Mouse (Mus musculus) heart, embryonic 16.5 days (tissue): Measurements from ENCODE around the gene Col28a1. TPM values are rescaled to one million over a fixed set of nuclear protein-coding genes. Genes with fewer than 3 reads are reported as not detected.
A peak's percentile ranks its signal among the peaks of the same experiment; 100 is the strongest.
"Not testable (repeated sequence)": the region's sequence is repeated elsewhere in the genome, so short reads cannot be mapped to it uniquely, and the experiment has no call there.

Experiments
- ATAC-seq: fragments of 200-750 bp; cut with Nextera tagmentation; replicated peaks from 2 replicates; pipeline ENCODE4 v1.8.0; 2017; ENCODE audit warnings: moderate number of reproducible peaks; ENCODE audit not compliant: insufficient read depth, low FRiP score; ENCODE audit errors: extremely low read depth
- H3K27ac ChIP-seq: fragments of 300-500 bp; sonication (generic); 2 replicates; pipeline ENCODE4 v1.5.1; 2014; ENCODE audit warnings: mild to moderate bottlenecking, low read length, control low read depth, moderate library complexity
- H3K27me3 ChIP-seq: fragments of 300-500 bp; sonication (generic); 2 replicates; pipeline ENCODE4 v1.6.1; 2014; ENCODE audit warnings: low read length, mixed read lengths; ENCODE audit not compliant: control insufficient read depth, insufficient read depth
- H3K36me3 ChIP-seq: fragments of 300-500 bp; sonication (generic); 2 replicates; pipeline ENCODE4 v1.6.1; 2014; ENCODE audit not compliant: control insufficient read depth, insufficient read depth
- H3K4me1 ChIP-seq: fragments of 300-500 bp; sonication (generic); 2 replicates; pipeline ENCODE4 v1.6.1; 2014; ENCODE audit warnings: low read length, mixed read lengths; ENCODE audit not compliant: control insufficient read depth, insufficient read depth
- H3K4me2 ChIP-seq: fragments of 300-500 bp; sonication (generic); 2 replicates; pipeline ENCODE4 v1.6.1; 2014; ENCODE audit warnings: low read depth, mild to moderate bottlenecking, control low read depth, low read length
- H3K4me3 ChIP-seq: fragments of 300-500 bp; sonication (generic); 2 replicates; pipeline ENCODE4 v1.5.1; 2014; ENCODE audit warnings: mild to moderate bottlenecking, control low read depth, low read length
- H3K9ac ChIP-seq: fragments of 300-500 bp; sonication (generic); 2 replicates; pipeline ENCODE4 v1.6.1; 2014; ENCODE audit warnings: low read length, control low read depth
- H3K9me3 ChIP-seq: fragments of 300-500 bp; sonication (generic); replicated peaks from 2 replicates; pipeline ENCODE4 v1.6.1; 2016; ENCODE audit warnings: low read length; ENCODE audit not compliant: control insufficient read depth
- WGBS: fragments of 180-500 bp; shearing (Covaris S2); extraction: QIAGEN DNeasy Blood & Tissue Kit; methylation state at CpG from one replicate; pipeline ENCODE4 v1.1.7; 2014; 5-methylcytosine and 5-hydroxymethylcytosine counted together
- polyA plus RNA-seq: library from polyadenylated mRNA; unstranded; fragments of >200 nt; fragmentation: Nextera tagmentation; extraction: Ambion mirVana; gene quantifications from 2 replicates; pipeline ENCODE4 v1.2.1, GENCODE M21; 2015

Col28a1 gene
- polyA plus RNA-seq, 1 experiment from 2014 or later, result 0.17 TPM

DNA sequence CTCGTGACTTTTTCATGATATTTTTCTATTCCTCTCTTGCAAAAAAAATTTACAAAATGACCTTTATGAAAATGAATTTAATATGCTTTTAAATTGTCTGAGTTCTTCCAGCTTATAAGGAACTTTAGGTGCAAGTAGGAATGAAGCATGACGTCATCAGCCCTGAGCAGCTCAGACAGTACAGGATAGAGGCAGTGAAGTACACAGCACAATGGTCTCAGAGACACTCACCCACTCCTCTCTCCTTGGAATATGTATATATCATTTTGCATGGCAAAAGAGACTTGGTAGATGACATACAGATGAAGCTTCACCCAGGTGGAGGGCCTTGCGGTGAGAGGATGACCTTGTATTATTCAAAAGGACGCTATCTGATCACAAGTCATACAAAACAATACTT, 197.7 kb downstream of the Col28a1 start:
- no peak for ATAC-seq
- Histone ChIP-seq H3K27ac (no peak overlapping the region), H3K36me3 (no peaks in the 10 kb centered on the region), H3K4me2 (no peak overlapping the region), H3K4me3 (no peak overlapping the region), H3K4me1 (no peaks in the 10 kb centered on the region), H3K27me3 (no peaks in the 10 kb centered on the region), H3K9ac (no peak overlapping the region), H3K9me3 (no peaks in the 10 kb centered on the region)
- 83% methylated on average over 4 of the region's 4 CpGs for WGBS

- peak; percentile 45; the same call in 1 of the 2 replicates for ATAC-seq
- peak overlapping the region; percentile 47 for H3K4me2 ChIP-seq
- H3K27me3 ChIP-seq, result no peaks in the 10 kb centered on the region
- H3K4me3 ChIP-seq, result peak overlapping the region; percentile 41
- 19% methylated on average over 7 of the region's 7 CpGs for WGBS
- H3K36me3 ChIP-seq, result no peaks in the 10 kb centered on the region
- no peak overlapping the region for H3K27ac ChIP-seq
- no peaks in the 10 kb centered on the region for H3K9me3 ChIP-seq
- no peaks in the 10 kb centered on the region for H3K4me1 ChIP-seq
- no peak overlapping the region for H3K9ac ChIP-seq
Observed at GRCm38 (mm10) chr6:7983646-7983979, 208.8 kb downstream of the Col28a1 start.

DNA sequence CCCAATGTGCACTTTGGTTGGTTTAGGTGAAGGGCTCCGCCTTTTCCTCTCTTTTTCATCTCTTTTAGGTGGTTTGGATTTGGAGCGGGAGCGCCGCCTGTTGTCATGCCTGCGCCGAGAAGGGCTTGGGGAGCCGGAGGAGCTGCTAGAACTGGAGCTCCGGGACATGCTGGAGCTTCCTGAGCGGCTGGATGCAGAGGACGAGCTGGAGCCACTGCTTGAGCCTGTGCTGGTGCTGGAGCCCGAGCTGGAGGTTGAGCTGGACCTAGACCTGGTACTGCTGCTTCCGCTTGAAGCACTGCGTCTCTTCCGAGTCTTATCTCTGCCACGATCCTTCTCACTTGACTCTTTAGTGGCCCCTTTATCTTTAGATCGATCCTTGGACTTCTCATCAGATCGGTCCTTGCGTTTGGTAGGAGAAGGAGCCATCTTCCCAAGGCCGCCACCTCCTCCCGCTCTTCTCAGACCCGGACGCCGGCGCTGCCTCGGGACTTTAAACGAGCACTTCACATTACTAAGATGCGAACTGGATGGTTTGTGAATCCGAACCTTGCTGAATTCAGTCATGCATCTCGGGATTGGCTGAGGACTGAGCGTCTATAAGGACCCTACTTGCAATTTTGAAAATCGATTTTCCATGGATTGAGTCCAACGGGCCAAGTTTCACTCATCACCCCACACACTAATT, 209.3 kb downstream of the Col28a1 start:
- H3K36me3 ChIP-seq, H3K4me1 ChIP-seq, H3K27me3 ChIP-seq, H3K9me3 ChIP-seq, H3K27ac ChIP-seq, H3K9ac ChIP-seq: not testable (repeated sequence)
- peak; percentile 32; the same call in 1 of the 2 replicates for ATAC-seq
- Histone ChIP-seq H3K4me3 (peak overlapping the region; percentile 41), H3K4me2 (peak overlapping the region; percentile 47)
- 51% methylated on average over 31 of the region's 32 CpGs for WGBS

- Histone ChIP-seq H3K27ac (no peak overlapping the region), H3K4me1 (peaks cover under 1% of the 10 kb centered on the region), H3K9ac (no peak overlapping the region), H3K4me2 (no peak overlapping the region), H3K9me3 (no peaks in the 10 kb centered on the region), H3K4me3 (no peak overlapping the region), H3K36me3 (no peaks in the 10 kb centered on the region), H3K27me3 (no peaks in the 10 kb centered on the region)
- ATAC-seq, result no peak
- 71% methylated on average over 5 of the region's 5 CpGs for WGBS
Observed at GRCm38 (mm10) chr6:7971020-7971760, 221.2 kb downstream of the Col28a1 start.

GRCm38 (mm10) chr6:7969376-7969775, 223.0 kb downstream of the Col28a1 start:
- 80% methylated on average over 4 of the region's 4 CpGs for WGBS
- Histone ChIP-seq H3K27me3 (no peaks in the 10 kb centered on the region), H3K9me3 (no peaks in the 10 kb centered on the region), H3K4me3 (no peak overlapping the region), H3K4me2 (no peak overlapping the region), H3K27ac (no peak overlapping the region), H3K36me3 (no peaks in the 10 kb centered on the region), H3K9ac (no peak overlapping the region), H3K4me1 (peaks cover 4% of the 10 kb centered on the region)
- no peak for ATAC-seq

GRCm38 (mm10) chr6:7965833-7966522, 226.4 kb downstream of the Col28a1 start:
- ATAC-seq, result no peak
- H3K9me3 ChIP-seq, result no peaks in the 10 kb centered on the region
- H3K4me3 ChIP-seq, result no peak overlapping the region
- H3K4me2 ChIP-seq, result no peak overlapping the region
- peaks cover 4% of the 10 kb centered on the region for H3K4me1 ChIP-seq
- H3K36me3 ChIP-seq, result no peaks in the 10 kb centered on the region
- no peaks in the 10 kb centered on the region for H3K27me3 ChIP-seq
- 47% methylated on average over 11 of the region's 11 CpGs for WGBS
- H3K27ac ChIP-seq, result no peak overlapping the region
- no peak overlapping the region for H3K9ac ChIP-seq

GRCm38 (mm10) chr6:7962749-7963148, 229.7 kb downstream of the Col28a1 start:
- Histone ChIP-seq H3K27ac (no peak overlapping the region), H3K4me1 (peaks cover 4% of the 10 kb centered on the region), H3K4me3 (no peak overlapping the region), H3K4me2 (no peak overlapping the region), H3K27me3 (no peaks in the 10 kb centered on the region), H3K9me3 (no peaks in the 10 kb centered on the region), H3K36me3 (no peaks in the 10 kb centered on the region), H3K9ac (no peak overlapping the region)
- ATAC-seq, result no peak
- 85% methylated on average over 7 of the region's 7 CpGs for WGBS

- Histone ChIP-seq H3K4me1 (peaks cover 4% of the 10 kb centered on the region; the same call in 1 of the 2 replicates), H3K9me3 (no peaks in the 10 kb centered on the region), H3K4me3 (no peak overlapping the region), H3K36me3 (no peaks in the 10 kb centered on the region), H3K27ac (no peak overlapping the region), H3K27me3 (no peaks in the 10 kb centered on the region), H3K9ac (no peak overlapping the region), H3K4me2 (no peak overlapping the region)
- 33% methylated on average over 2 of the region's 2 CpGs for WGBS
- no peak for ATAC-seq
Observed at GRCm38 (mm10) chr6:7952208-7952607, 240.2 kb downstream of the Col28a1 start.

- H3K9me3 ChIP-seq, result no peaks in the 10 kb centered on the region
- H3K27me3 ChIP-seq, result no peaks in the 10 kb centered on the region
- H3K27ac ChIP-seq, result no peak overlapping the region
- no peak for ATAC-seq
- H3K36me3 ChIP-seq, result no peaks in the 10 kb centered on the region
- no peak overlapping the region for H3K4me2 ChIP-seq
- H3K4me1 ChIP-seq, result peaks cover 4% of the 10 kb centered on the region; the same call in 1 of the 2 replicates
- no peak overlapping the region for H3K9ac ChIP-seq
- H3K4me3 ChIP-seq, result no peak overlapping the region
Observed at GRCm38 (mm10) chr6:7951778-7952177, 240.6 kb downstream of the Col28a1 start.
